Mouse (Mus musculus) right cerebral cortex, postnatal 36 days (tissue): ENCODE measurements around the gene Nedd8.

Source experiments
- DNase-seq, 2 experiments: peaks; one replicate each; pipeline ENCODE4 v3.0.0; 2022; ENCODE audit warnings: low spot score in 2 of 2, mixed read lengths in 1 of 2

Nedd8 gene

GRCm38 (mm10) chr14:55615876-55616275 is 56.0 kb downstream of the Nedd8 start:
- no peak for DNase-seq

DNA sequence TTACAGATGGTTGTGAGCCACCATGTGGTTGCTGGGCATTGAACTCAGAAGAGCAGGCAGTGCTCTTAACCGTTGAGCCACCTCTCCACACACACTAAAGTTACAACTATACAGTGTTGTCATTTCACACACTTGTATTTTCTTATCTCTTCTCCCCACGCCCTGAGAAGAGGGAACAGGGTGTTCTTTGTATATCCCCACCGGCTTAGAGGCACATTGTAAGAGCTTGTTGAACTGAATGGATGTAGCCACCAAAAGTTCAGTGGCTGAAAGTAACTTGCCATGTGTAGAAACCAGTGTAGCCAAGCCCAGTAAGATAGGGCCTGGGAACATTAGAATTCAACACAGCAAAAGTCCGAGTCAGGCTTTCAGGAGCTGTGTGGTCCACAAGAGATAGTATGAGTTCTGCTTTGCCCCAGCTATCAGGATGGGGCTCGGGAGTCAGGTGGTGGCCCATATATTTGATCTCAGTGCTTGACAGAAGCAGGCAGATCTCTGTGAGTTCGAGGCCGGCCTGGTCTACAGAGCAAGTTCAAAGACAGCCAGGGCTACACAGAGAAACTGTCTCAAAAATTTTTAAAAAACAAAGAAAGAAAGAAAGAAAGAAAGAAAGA is 57.3 kb downstream of the Nedd8 start:
- no peak for DNase-seq

DNA sequence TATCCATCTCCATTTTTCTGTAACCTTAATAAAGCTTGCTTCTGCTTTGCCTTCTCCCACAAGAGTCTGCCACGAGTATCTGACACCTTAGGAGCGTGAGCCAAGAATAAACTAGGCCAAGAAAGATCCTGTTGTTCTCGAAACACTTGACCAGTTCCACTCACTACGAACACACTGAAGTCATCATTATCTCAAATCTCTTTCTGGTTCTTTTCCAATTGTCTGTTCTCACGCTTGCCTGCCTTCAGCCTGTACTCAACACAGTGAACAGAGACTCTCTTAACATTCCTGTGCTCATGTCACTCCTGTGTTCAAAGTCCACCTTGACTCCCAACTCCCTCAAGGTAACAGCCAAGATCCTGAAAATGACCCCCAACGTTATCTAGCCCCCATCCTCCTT is 58.6 kb downstream of the Nedd8 start:
- DNase-seq = no peak
